Mouse (Mus musculus) brain, adult 2 months (tissue): ENCODE measurements around the gene BC024978.

ENCODE experiments used
- DNase-seq: peaks from one replicate; pipeline ENCODE4 v3.0.0; 2011; ENCODE audit warnings: low read depth, low spot score

BC024978 gene

GRCm38 (mm10) chr7:27174896-27175295 is 20.7 kb upstream of the BC024978 start:
- DNase-seq: no peak

- DNase-seq: no peak
Measured at GRCm38 (mm10) chr7:27177942-27178323, 17.6 kb upstream of the BC024978 start.

GRCm38 (mm10) chr7:27178324-27179216 is 17.0 kb upstream of the BC024978 start, which contains the start of gene Rab4b:
Gene Rab4b, minus strand, starts transcription at chr7:27178896.
- peak; percentile 100 for DNase-seq

GRCm38 (mm10) chr7:27179217-27179918 is 16.2 kb upstream of the BC024978 start:
- peak; percentile 34 for DNase-seq

- no peak for DNase-seq
Measured at GRCm38 (mm10) chr7:27180036-27180435, 15.5 kb upstream of the BC024978 start.

GRCm38 (mm10) chr7:27180837-27181695 is 14.5 kb upstream of the BC024978 start, which contains the start of the genes Gm21983 and Mia:
Gene Gm21983, minus strand, starts transcription at chr7:27181086.
Gene Mia, minus strand, starts transcription at chr7:27181157.
- no peak for DNase-seq

GRCm38 (mm10) chr7:27182498-27182897 is 13.1 kb upstream of the BC024978 start:
- no peak for DNase-seq

- peak; percentile 34 for DNase-seq
Measured at GRCm38 (mm10) chr7:27184964-27185363, 10.6 kb upstream of the BC024978 start.

GRCm38 (mm10) chr7:27185986-27186385 is 9.6 kb upstream of the BC024978 start:
- DNase-seq: no peak

GRCm38 (mm10) chr7:27189271-27189931 is 6.2 kb upstream of the BC024978 start:
- DNase-seq: no peak

GRCm38 (mm10) chr7:27192434-27192833 is 3.1 kb upstream of the BC024978 start:
- no peak for DNase-seq

- DNase-seq: peak; percentile 31
Measured at GRCm38 (mm10) chr7:27193731-27194130, 1.9 kb upstream of the BC024978 start.

- DNase-seq: no peak
Measured at GRCm38 (mm10) chr7:27197136-27197535, 1.6 kb downstream of the BC024978 start.

- DNase-seq: no peak
Measured at GRCm38 (mm10) chr7:27197634-27198033, 2.1 kb downstream of the BC024978 start.

- no peak for DNase-seq
Measured at GRCm38 (mm10) chr7:27198355-27198754, 2.8 kb downstream of the BC024978 start.

- no peak for DNase-seq
Measured at GRCm38 (mm10) chr7:27198779-27199178, 3.2 kb downstream of the BC024978 start.

- DNase-seq: peak; percentile 39
Measured at GRCm38 (mm10) chr7:27203730-27204449, 8.3 kb downstream of the BC024978 start.

GRCm38 (mm10) chr7:27212626-27213025 is 17.0 kb downstream of the BC024978 start:
- no peak for DNase-seq

GRCm38 (mm10) chr7:27218586-27218985 is 23.0 kb downstream of the BC024978 start:
- peak; percentile 94 for DNase-seq

- no peak for DNase-seq
Measured at GRCm38 (mm10) chr7:27219937-27220336, 24.4 kb downstream of the BC024978 start.
